Mouse (Mus musculus): ENCODE results near the gene Mrps33. TPM values are rescaled to one million over a fixed set of nuclear protein-coding genes. Genes with fewer than 3 reads are reported as not detected.

Gene Mrps33
- polyA plus RNA-seq, 1 experiment from 2014 or later = 208 TPM

- no peaks in the 10 kb centered on the region for H3K9me3 ChIP-seq
- no peak overlapping the region for H3K4me2 ChIP-seq (replicated peaks)
- no peak overlapping the region for H3K27ac ChIP-seq
- no peak overlapping the region for H3K4me3 ChIP-seq (replicated peaks)
- 93% methylated on average over 7 of the region's 7 CpGs for WGBS
- H3K36me3 ChIP-seq = peaks cover 29% of the 10 kb centered on the region
- H3K27me3 ChIP-seq = no peaks in the 10 kb centered on the region
- no peak for ATAC-seq
- no peak overlapping the region for H3K9ac ChIP-seq (replicated peaks)
- no peaks in the 10 kb centered on the region for H3K4me1 ChIP-seq (replicated peaks)
Measured at GRCm38 (mm10) chr6:39800977-39801376, 9.8 kb downstream of the Mrps33 start.

GRCm38 (mm10) chr6:39797076-39797475 is 13.7 kb downstream of the Mrps33 start:
- no peak overlapping the region for H3K4me2 ChIP-seq (replicated peaks)
- H3K9ac ChIP-seq (replicated peaks) = no peak overlapping the region
- no peak for ATAC-seq
- no peak overlapping the region for H3K4me3 ChIP-seq (replicated peaks)
- H3K9me3 ChIP-seq = no peaks in the 10 kb centered on the region
- H3K27ac ChIP-seq = no peak overlapping the region
- no peaks in the 10 kb centered on the region for H3K4me1 ChIP-seq (replicated peaks)
- H3K27me3 ChIP-seq = no peaks in the 10 kb centered on the region
- H3K36me3 ChIP-seq = peaks cover 20% of the 10 kb centered on the region
- 79% methylated on average over 2 of the region's 2 CpGs for WGBS

GRCm38 (mm10) chr6:39796150-39796549 is 14.6 kb downstream of the Mrps33 start:
- 91% methylated on average over 1 of the region's 1 CpGs for WGBS
- ATAC-seq = no peak
- no peaks in the 10 kb centered on the region for H3K4me1 ChIP-seq (replicated peaks)
- H3K27me3 ChIP-seq = no peaks in the 10 kb centered on the region
- H3K4me2 ChIP-seq (replicated peaks) = no peak overlapping the region
- H3K36me3 ChIP-seq = peaks cover 14% of the 10 kb centered on the region
- H3K9me3 ChIP-seq = no peaks in the 10 kb centered on the region
- H3K27ac ChIP-seq = no peak overlapping the region
- H3K9ac ChIP-seq (replicated peaks) = no peak overlapping the region
- no peak overlapping the region for H3K4me3 ChIP-seq (replicated peaks)

- no peak overlapping the region for H3K9ac ChIP-seq (replicated peaks)
- 72% methylated on average over 5 of the region's 5 CpGs for WGBS
- no peaks in the 10 kb centered on the region for H3K9me3 ChIP-seq
- H3K4me2 ChIP-seq (replicated peaks) = no peak overlapping the region
- H3K27ac ChIP-seq = no peak overlapping the region
- no peak for ATAC-seq
- no peaks in the 10 kb centered on the region for H3K27me3 ChIP-seq
- no peak overlapping the region for H3K4me3 ChIP-seq (replicated peaks)
- no peaks in the 10 kb centered on the region for H3K36me3 ChIP-seq
- peaks cover 11% of the 10 kb centered on the region for H3K4me1 ChIP-seq (replicated peaks)
Measured at GRCm38 (mm10) chr6:39791806-39792205, 19.0 kb downstream of the Mrps33 start.

GRCm38 (mm10) chr6:39788408-39788807 is 22.4 kb downstream of the Mrps33 start:
- Histone ChIP-seq H3K4me2 (replicated peaks) (no peak overlapping the region), H3K27me3 (no peaks in the 10 kb centered on the region), H3K27ac (no peak overlapping the region), H3K4me1 (replicated peaks) (peaks cover 11% of the 10 kb centered on the region), H3K9ac (replicated peaks) (no peak overlapping the region), H3K9me3 (no peaks in the 10 kb centered on the region), H3K36me3 (no peaks in the 10 kb centered on the region), H3K4me3 (replicated peaks) (no peak overlapping the region)
- ATAC-seq = no peak

GRCm38 (mm10) chr6:39787783-39788182 is 23.0 kb downstream of the Mrps33 start:
- 0 out of 2 replicates have a peak overlapping the region, but pooled peaks have one; percentile 7 for H3K4me2 ChIP-seq (replicated peaks)
- WGBS = 5% methylated on average over 9 of the region's 9 CpGs
- H3K4me3 ChIP-seq (replicated peaks) = no peak overlapping the region
- no peak overlapping the region for H3K27ac ChIP-seq
- H3K9me3 ChIP-seq = no peaks in the 10 kb centered on the region
- peaks cover 11% of the 10 kb centered on the region for H3K4me1 ChIP-seq (replicated peaks)
- no peak overlapping the region; the same call in 1 of the 2 replicates for H3K9ac ChIP-seq (replicated peaks)
- no peaks in the 10 kb centered on the region for H3K36me3 ChIP-seq
- ATAC-seq = peak; percentile 66; the same call in 1 of the 2 replicates
- H3K27me3 ChIP-seq = no peaks in the 10 kb centered on the region

- no peak overlapping the region for H3K4me3 ChIP-seq (replicated peaks)
- WGBS = 81% methylated on average over 5 of the region's 5 CpGs
- no peak overlapping the region for H3K27ac ChIP-seq
- no peaks in the 10 kb centered on the region for H3K27me3 ChIP-seq
- H3K9ac ChIP-seq (replicated peaks) = no peak overlapping the region
- H3K4me1 ChIP-seq (replicated peaks) = peaks cover 22% of the 10 kb centered on the region
- no peak overlapping the region for H3K4me2 ChIP-seq (replicated peaks)
- no peaks in the 10 kb centered on the region for H3K36me3 ChIP-seq
- no peaks in the 10 kb centered on the region for H3K9me3 ChIP-seq
- ATAC-seq = no peak
Measured at GRCm38 (mm10) chr6:39785944-39786343, 24.8 kb downstream of the Mrps33 start.

GRCm38 (mm10) chr6:39783521-39783920 is 27.3 kb downstream of the Mrps33 start:
- H3K27ac ChIP-seq = no peak overlapping the region
- ATAC-seq = no peak
- WGBS = 68% methylated on average over 7 of the region's 7 CpGs
- no peak overlapping the region for H3K4me3 ChIP-seq (replicated peaks)
- no peaks in the 10 kb centered on the region for H3K36me3 ChIP-seq
- no peak overlapping the region for H3K9ac ChIP-seq (replicated peaks)
- H3K9me3 ChIP-seq = no peaks in the 10 kb centered on the region
- H3K27me3 ChIP-seq = no peaks in the 10 kb centered on the region
- peaks cover 25% of the 10 kb centered on the region for H3K4me1 ChIP-seq (replicated peaks)
- H3K4me2 ChIP-seq (replicated peaks) = no peak overlapping the region

- Histone ChIP-seq H3K9ac (replicated peaks) (no peak overlapping the region), H3K4me2 (replicated peaks) (no peak overlapping the region), H3K36me3 (no peaks in the 10 kb centered on the region), H3K27me3 (no peaks in the 10 kb centered on the region), H3K9me3 (no peaks in the 10 kb centered on the region), H3K4me3 (replicated peaks) (no peak overlapping the region), H3K27ac (no peak overlapping the region), H3K4me1 (replicated peaks) (peaks cover 17% of the 10 kb centered on the region)
- no peak for ATAC-seq
- WGBS = 32% methylated on average over 3 of the region's 3 CpGs
Measured at GRCm38 (mm10) chr6:39782618-39783017, 28.2 kb downstream of the Mrps33 start.

- H3K4me1 ChIP-seq (replicated peaks) = peaks cover 14% of the 10 kb centered on the region
- no peaks in the 10 kb centered on the region for H3K27me3 ChIP-seq
- WGBS = 63% methylated on average over 17 of the region's 17 CpGs
- no peaks in the 10 kb centered on the region for H3K36me3 ChIP-seq
- no peak overlapping the region for H3K4me3 ChIP-seq (replicated peaks)
- no peak for ATAC-seq
- peak overlapping the region; percentile 44 for H3K4me2 ChIP-seq (replicated peaks)
- H3K9me3 ChIP-seq = no peaks in the 10 kb centered on the region
- H3K27ac ChIP-seq = no peak overlapping the region
- no peak overlapping the region for H3K9ac ChIP-seq (replicated peaks)
Measured at GRCm38 (mm10) chr6:39781766-39782530, 28.8 kb downstream of the Mrps33 start.

GRCm38 (mm10) chr6:39780857-39781666 is 29.7 kb downstream of the Mrps33 start:
- peak overlapping the region; percentile 20 for H3K4me3 ChIP-seq (replicated peaks)
- peak overlapping the region; percentile 48; the same call in 1 of the 2 replicates for H3K9ac ChIP-seq (replicated peaks)
- H3K4me2 ChIP-seq (replicated peaks) = peak overlapping the region; percentile 44
- peak; percentile 53; the same call in 1 of the 2 replicates for ATAC-seq
- peak overlapping the region; percentile 14; the same call in 1 of the 2 replicates for H3K27ac ChIP-seq
- H3K27me3 ChIP-seq = no peaks in the 10 kb centered on the region
- peaks cover 14% of the 10 kb centered on the region for H3K4me1 ChIP-seq (replicated peaks)
- no peaks in the 10 kb centered on the region for H3K36me3 ChIP-seq
- no peaks in the 10 kb centered on the region for H3K9me3 ChIP-seq
- 2% methylated on average over 18 of the region's 18 CpGs for WGBS

GRCm38 (mm10) chr6:39778506-39778905 is 32.3 kb downstream of the Mrps33 start:
- H3K27ac ChIP-seq = no peak overlapping the region
- H3K4me1 ChIP-seq (replicated peaks) = peaks cover 14% of the 10 kb centered on the region
- no peak for ATAC-seq
- 87% methylated on average over 1 of the region's 1 CpGs for WGBS
- no peaks in the 10 kb centered on the region for H3K27me3 ChIP-seq
- H3K9ac ChIP-seq (replicated peaks) = no peak overlapping the region
- H3K4me3 ChIP-seq (replicated peaks) = no peak overlapping the region
- no peaks in the 10 kb centered on the region for H3K9me3 ChIP-seq
- no peak overlapping the region for H3K4me2 ChIP-seq (replicated peaks)
- H3K36me3 ChIP-seq = no peaks in the 10 kb centered on the region
